Mouse (Mus musculus): ENCODE measurements around the gene Cdh4.

DNA sequence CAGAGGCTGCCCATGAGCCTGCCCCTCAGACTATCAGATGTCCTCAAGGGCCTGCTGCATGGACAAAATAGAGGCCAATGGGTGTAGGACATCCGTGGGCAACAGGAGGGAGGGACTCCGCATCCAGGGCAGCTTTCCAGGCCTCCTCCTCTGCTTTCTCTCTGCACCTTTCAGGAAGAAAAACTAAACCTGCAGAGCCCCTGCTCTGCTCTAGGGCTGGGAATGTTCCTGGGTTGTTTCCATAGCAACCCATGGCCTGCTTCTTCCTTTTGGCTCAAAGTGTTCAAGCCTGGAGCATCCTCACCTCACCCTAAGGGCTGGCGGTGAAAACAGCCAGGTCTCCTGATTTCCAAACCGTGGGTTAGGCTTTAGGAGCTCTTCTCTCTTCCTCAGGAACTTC, 414.9 kb downstream of the Cdh4 start:
- TF ChIP-seq CHD2 (IDR thresholded peaks at IDR 0.05; ENCODE audit: low read depth, low read length), result no peak
- TF ChIP-seq MAFK (IDR thresholded peaks at IDR 0.05; ENCODE audit: insufficient read depth, low read depth, low read length), result no peak
- TF ChIP-seq ZNF384 (IDR thresholded peaks at IDR 0.05; ENCODE audit: low read depth, low read length), result no peak
- no peak for TF ChIP-seq ZC3H11A (IDR thresholded peaks at IDR 0.05; ENCODE audit: borderline replicate concordance, low read depth, low read length)
- TF ChIP-seq HCFC1 (IDR thresholded peaks at IDR 0.05; ENCODE audit: borderline replicate concordance, insufficient read depth, low read length), result no peak
